Mouse (Mus musculus) heart, embryonic 16.5 days (tissue): ENCODE results near the gene Cycs. TPM values are rescaled to one million over a fixed set of nuclear protein-coding genes. Genes with fewer than 3 reads are reported as not detected.

Experiments
- ATAC-seq: fragments of 200-750 bp; cut with Nextera tagmentation; replicated peaks from 2 replicates; pipeline ENCODE4 v1.8.0; 2017; ENCODE audit warnings: moderate number of reproducible peaks; ENCODE audit not compliant: insufficient read depth, low FRiP score; ENCODE audit errors: extremely low read depth
- H3K27ac ChIP-seq: fragments of 300-500 bp; sonication (generic); 2 replicates; pipeline ENCODE4 v1.5.1; 2014; ENCODE audit warnings: mild to moderate bottlenecking, low read length, control low read depth, moderate library complexity
- H3K27me3 ChIP-seq: fragments of 300-500 bp; sonication (generic); 2 replicates; pipeline ENCODE4 v1.6.1; 2014; ENCODE audit warnings: low read length, mixed read lengths; ENCODE audit not compliant: control insufficient read depth, insufficient read depth
- H3K36me3 ChIP-seq: fragments of 300-500 bp; sonication (generic); 2 replicates; pipeline ENCODE4 v1.6.1; 2014; ENCODE audit not compliant: control insufficient read depth, insufficient read depth
- H3K4me1 ChIP-seq: fragments of 300-500 bp; sonication (generic); 2 replicates; pipeline ENCODE4 v1.6.1; 2014; ENCODE audit warnings: low read length, mixed read lengths; ENCODE audit not compliant: control insufficient read depth, insufficient read depth
- H3K4me2 ChIP-seq: fragments of 300-500 bp; sonication (generic); 2 replicates; pipeline ENCODE4 v1.6.1; 2014; ENCODE audit warnings: low read depth, mild to moderate bottlenecking, control low read depth, low read length
- H3K4me3 ChIP-seq: fragments of 300-500 bp; sonication (generic); 2 replicates; pipeline ENCODE4 v1.5.1; 2014; ENCODE audit warnings: mild to moderate bottlenecking, control low read depth, low read length
- H3K9ac ChIP-seq: fragments of 300-500 bp; sonication (generic); 2 replicates; pipeline ENCODE4 v1.6.1; 2014; ENCODE audit warnings: low read length, control low read depth
- H3K9me3 ChIP-seq: fragments of 300-500 bp; sonication (generic); replicated peaks from 2 replicates; pipeline ENCODE4 v1.6.1; 2016; ENCODE audit warnings: low read length; ENCODE audit not compliant: control insufficient read depth
- WGBS: fragments of 180-500 bp; shearing (Covaris S2); extraction: QIAGEN DNeasy Blood & Tissue Kit; methylation state at CpG from one replicate; pipeline ENCODE4 v1.1.7; 2014; 5-methylcytosine and 5-hydroxymethylcytosine counted together
- microRNA-seq: library from miRNA; unstranded; fragments of <30 nt; microRNA quantifications from one replicate; pipeline ENCODE4, GENCODE M21; 2017
- polyA plus RNA-seq: library from polyadenylated mRNA; unstranded; fragments of >200 nt; fragmentation: Nextera tagmentation; extraction: Ambion mirVana; gene quantifications from 2 replicates; pipeline ENCODE4 v1.2.1, GENCODE M21; 2015

Cycs gene
- polyA plus RNA-seq, 1 experiment from 2014 or later: 212 TPM

DNA sequence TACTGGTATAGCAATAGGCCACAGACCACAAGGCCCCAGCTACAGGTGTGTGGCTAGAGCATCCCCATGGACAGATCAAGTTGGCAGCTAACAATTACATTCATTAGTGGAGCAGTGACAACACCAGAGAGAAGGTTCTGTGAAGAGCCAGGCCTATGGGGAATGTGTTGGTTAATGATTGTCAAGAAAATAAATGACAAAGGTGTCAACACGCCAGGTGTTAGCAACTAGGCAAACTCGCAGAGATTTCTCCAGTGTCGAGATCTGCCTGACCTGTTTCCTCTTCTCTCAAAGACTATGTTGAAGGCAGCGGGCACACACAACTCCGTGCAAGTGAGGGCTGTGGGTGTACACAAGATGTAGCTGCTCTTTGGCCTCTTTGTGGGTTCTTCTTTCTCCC is 46.2 kb downstream of the Cycs start:
- Histone ChIP-seq H3K9ac (no peak overlapping the region), H3K4me2 (no peak overlapping the region), H3K4me3 (no peak overlapping the region), H3K36me3 (no peaks in the 10 kb centered on the region), H3K9me3 (no peaks in the 10 kb centered on the region), H3K4me1 (no peaks in the 10 kb centered on the region), H3K27me3 (no peaks in the 10 kb centered on the region), H3K27ac (no peak overlapping the region)
- WGBS: 78% methylated on average over 5 of the region's 5 CpGs
- ATAC-seq: no peak

DNA sequence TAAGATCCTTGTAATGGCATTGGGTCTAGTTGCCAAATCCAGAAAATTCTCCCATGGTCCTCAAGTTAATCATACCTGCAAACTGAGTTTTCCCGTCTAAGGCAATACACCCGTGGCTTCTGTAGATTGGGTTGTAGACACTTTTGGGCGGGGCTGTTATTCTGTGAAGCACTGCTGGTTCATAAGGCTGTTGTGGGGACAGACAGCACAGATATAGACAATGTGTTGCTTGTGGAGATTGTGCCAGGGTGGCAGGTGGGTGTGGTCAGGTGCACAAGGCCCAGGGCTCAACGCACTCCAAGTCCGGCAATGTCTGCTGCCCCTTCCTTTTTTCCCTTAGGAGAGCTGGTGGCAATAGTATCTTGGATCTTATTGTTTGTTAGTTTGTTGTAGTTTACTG is 48.0 kb downstream of the Cycs start:
- no peak overlapping the region for H3K27ac ChIP-seq
- H3K4me2 ChIP-seq: no peak overlapping the region
- no peaks in the 10 kb centered on the region for H3K9me3 ChIP-seq
- H3K4me1 ChIP-seq: no peaks in the 10 kb centered on the region
- no peaks in the 10 kb centered on the region for H3K36me3 ChIP-seq
- no peak for ATAC-seq
- H3K27me3 ChIP-seq: no peaks in the 10 kb centered on the region
- no peak overlapping the region for H3K9ac ChIP-seq
- no peak overlapping the region for H3K4me3 ChIP-seq
- 84% methylated on average over 5 of the region's 5 CpGs for WGBS

Small RNA genes lying within 50 kb of the gene (microRNA-seq; reads per million reads assigned to microRNA genes)
- not detected for gene Mir6371

Other genes with a start within 250 kb of the Cycs start
- gene Osbpl3, start 110.3 kb downstream of the Cycs start, polyA plus RNA-seq: 19.4 and 19.7 TPM in 2 replicates
- gene 4921507P07Rik, start 30.1 kb upstream of the Cycs start, polyA plus RNA-seq: 0.27 and 0.32 TPM in 2 replicates
- gene Npvf, start 87.9 kb upstream of the Cycs start, polyA plus RNA-seq: not detected in 2 replicates